Mouse (Mus musculus): ENCODE measurements around the gene Cela2a. TPM values are rescaled to one million over a fixed set of nuclear protein-coding genes. Genes with fewer than 3 reads are reported as not detected.

Gene Cela2a
- polyA plus RNA-seq, 1 experiment from 2014 or later: not detected

DNA sequence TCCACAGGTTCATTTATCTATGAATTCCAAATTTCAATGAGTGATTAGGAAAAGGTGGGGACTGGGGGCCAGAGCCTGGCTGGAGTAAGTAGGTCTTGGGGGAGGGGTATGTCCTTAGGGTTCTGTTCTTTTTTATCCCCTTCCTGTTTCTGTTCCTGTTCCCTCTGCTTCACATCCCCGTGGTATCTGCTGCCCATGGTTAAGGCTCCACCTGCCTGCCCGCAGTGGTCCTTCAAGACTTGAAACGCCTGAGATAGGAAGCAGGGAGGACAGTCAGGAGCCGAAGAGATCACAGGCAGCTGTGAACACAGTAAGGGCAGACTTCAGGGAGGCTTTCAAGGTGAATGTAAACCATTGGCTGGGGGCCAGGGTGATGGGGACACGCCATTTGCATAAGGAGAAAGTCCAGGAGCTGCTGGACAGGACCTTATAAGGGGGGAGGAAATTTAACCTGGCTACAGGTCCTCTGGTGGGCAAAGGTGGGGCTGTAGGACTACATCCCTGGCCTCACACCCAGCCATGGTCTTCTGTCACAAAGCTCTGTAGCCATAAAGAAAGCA lies 8.7 kb upstream of the Cela2a start:
- no peak; the same call in 1 of the 2 replicates for ATAC-seq (replicated peaks; ENCODE audit: insufficient number of reproducible peaks, low FRiP score, low TSS enrichment)
- no peaks in the 10 kb centered on the region for H3K27me3 ChIP-seq (ENCODE audit: control insufficient read depth, insufficient read depth, low read length)
- H3K9ac ChIP-seq (ENCODE audit: low read depth, low read length): no peak overlapping the region
- H3K27ac ChIP-seq (ENCODE audit: low read depth, low read length): no peak overlapping the region
- 59% methylated on average over 5 of the region's 5 CpGs for WGBS (ENCODE audit: insufficient replicate concordance)
- H3K4me1 ChIP-seq (ENCODE audit: control insufficient read depth, insufficient read depth, low read length): no peaks in the 10 kb centered on the region
- H3K9me3 ChIP-seq (replicated peaks; ENCODE audit: control insufficient read depth, low read length): no peaks in the 10 kb centered on the region
- H3K4me2 ChIP-seq: no peak overlapping the region
- no peaks in the 10 kb centered on the region for H3K36me3 ChIP-seq (ENCODE audit: control insufficient read depth, insufficient read depth, low read length)
- H3K4me3 ChIP-seq (ENCODE audit: low read depth, low read length): no peak overlapping the region

DNA sequence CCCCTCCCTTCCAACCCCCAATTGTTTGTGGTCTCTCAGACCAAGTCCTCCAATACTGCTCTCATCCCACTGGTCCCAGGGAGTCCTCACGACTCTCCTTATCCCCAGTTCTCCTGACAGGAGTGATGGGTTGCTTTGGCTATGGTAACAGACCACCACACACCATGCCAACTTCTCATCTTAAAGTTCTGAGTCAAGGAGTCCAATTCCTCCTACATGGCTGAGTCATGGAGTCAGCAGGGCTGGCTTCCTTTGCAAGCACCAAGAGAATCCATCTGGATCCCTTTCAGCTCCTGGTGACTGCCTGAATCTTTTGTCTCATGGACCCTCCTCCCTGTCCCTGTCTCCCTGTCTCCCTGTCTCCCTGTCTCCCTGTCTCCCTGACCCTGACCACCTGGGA lies 8.0 kb upstream of the Cela2a start:
- Histone ChIP-seq H3K27ac (ENCODE audit: low read depth, low read length) (no peak overlapping the region), H3K27me3 (ENCODE audit: control insufficient read depth, insufficient read depth, low read length) (no peaks in the 10 kb centered on the region), H3K4me2 (no peak overlapping the region), H3K36me3 (ENCODE audit: control insufficient read depth, insufficient read depth, low read length) (no peaks in the 10 kb centered on the region), H3K9me3 (replicated peaks; ENCODE audit: control insufficient read depth, low read length) (no peaks in the 10 kb centered on the region), H3K9ac (ENCODE audit: low read depth, low read length) (no peak overlapping the region), H3K4me3 (ENCODE audit: low read depth, low read length) (no peak overlapping the region), H3K4me1 (ENCODE audit: control insufficient read depth, insufficient read depth, low read length) (no peaks in the 10 kb centered on the region)
- WGBS (ENCODE audit: insufficient replicate concordance): 48% methylated on average over 1 of the region's 1 CpGs
- ATAC-seq (replicated peaks; ENCODE audit: insufficient number of reproducible peaks, low FRiP score, low TSS enrichment): no peak

DNA sequence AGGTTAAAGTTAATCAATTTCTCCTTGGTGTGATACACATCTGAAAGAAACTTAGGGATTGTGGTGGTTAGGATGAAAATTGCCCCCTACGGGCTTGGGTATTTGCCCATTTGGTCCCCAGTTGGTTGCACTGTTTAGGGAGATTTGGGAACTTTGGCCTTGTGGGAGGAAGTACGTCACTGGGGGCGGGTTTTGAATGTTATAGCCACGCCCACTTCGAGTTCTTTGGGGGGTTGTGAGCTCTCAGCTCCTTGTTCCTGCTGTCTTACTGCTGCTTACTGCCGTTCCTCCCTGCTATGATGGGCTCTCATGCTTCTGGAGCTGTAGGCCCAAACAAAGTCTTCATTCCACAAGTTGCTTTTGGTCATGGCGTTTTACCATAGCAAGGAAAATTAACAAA lies 5.4 kb upstream of the Cela2a start:
- no peak overlapping the region for H3K27ac ChIP-seq (ENCODE audit: low read depth, low read length)
- H3K4me3 ChIP-seq (ENCODE audit: low read depth, low read length): no peak overlapping the region
- no peaks in the 10 kb centered on the region for H3K36me3 ChIP-seq (ENCODE audit: control insufficient read depth, insufficient read depth, low read length)
- no peaks in the 10 kb centered on the region for H3K4me1 ChIP-seq (ENCODE audit: control insufficient read depth, insufficient read depth, low read length)
- no peak overlapping the region for H3K9ac ChIP-seq (ENCODE audit: low read depth, low read length)
- no peaks in the 10 kb centered on the region for H3K27me3 ChIP-seq (ENCODE audit: control insufficient read depth, insufficient read depth, low read length)
- no peak overlapping the region for H3K4me2 ChIP-seq
- no peak for ATAC-seq (replicated peaks; ENCODE audit: insufficient number of reproducible peaks, low FRiP score, low TSS enrichment)
- 70% methylated on average over 7 of the region's 7 CpGs for WGBS (ENCODE audit: insufficient replicate concordance)
- no peaks in the 10 kb centered on the region for H3K9me3 ChIP-seq (replicated peaks; ENCODE audit: control insufficient read depth, low read length)

DNA sequence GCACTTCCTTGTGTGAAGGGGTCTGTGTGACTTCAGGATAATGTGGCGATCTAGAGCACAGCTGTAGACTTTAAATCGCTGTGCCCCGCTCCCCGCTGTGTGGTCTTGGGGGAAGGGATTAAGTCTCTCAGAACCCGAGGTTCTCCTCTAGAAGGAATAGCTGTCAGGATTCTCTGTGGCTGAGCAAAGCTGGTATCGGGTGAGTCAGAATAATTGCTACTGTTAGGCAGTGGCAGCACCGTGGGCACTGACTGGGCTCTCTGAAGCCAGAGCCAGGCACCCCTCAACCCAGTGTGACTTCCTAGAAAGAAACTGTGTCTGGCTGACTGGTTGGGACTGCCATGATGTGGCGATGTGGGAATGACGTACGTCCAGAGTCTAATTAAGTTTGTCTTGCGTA lies 4.4 kb upstream of the Cela2a start:
- H3K9ac ChIP-seq (ENCODE audit: low read depth, low read length): no peak overlapping the region
- H3K4me2 ChIP-seq: no peak overlapping the region
- H3K36me3 ChIP-seq (ENCODE audit: control insufficient read depth, insufficient read depth, low read length): no peaks in the 10 kb centered on the region
- H3K27ac ChIP-seq (ENCODE audit: low read depth, low read length): no peak overlapping the region
- ATAC-seq (replicated peaks; ENCODE audit: insufficient number of reproducible peaks, low FRiP score, low TSS enrichment): no peak
- no peaks in the 10 kb centered on the region for H3K27me3 ChIP-seq (ENCODE audit: control insufficient read depth, insufficient read depth, low read length)
- WGBS (ENCODE audit: insufficient replicate concordance): 58% methylated on average over 11 of the region's 11 CpGs
- no peak overlapping the region for H3K4me3 ChIP-seq (ENCODE audit: low read depth, low read length)
- H3K4me1 ChIP-seq (ENCODE audit: control insufficient read depth, insufficient read depth, low read length): no peaks in the 10 kb centered on the region
- no peaks in the 10 kb centered on the region for H3K9me3 ChIP-seq (replicated peaks; ENCODE audit: control insufficient read depth, low read length)

DNA sequence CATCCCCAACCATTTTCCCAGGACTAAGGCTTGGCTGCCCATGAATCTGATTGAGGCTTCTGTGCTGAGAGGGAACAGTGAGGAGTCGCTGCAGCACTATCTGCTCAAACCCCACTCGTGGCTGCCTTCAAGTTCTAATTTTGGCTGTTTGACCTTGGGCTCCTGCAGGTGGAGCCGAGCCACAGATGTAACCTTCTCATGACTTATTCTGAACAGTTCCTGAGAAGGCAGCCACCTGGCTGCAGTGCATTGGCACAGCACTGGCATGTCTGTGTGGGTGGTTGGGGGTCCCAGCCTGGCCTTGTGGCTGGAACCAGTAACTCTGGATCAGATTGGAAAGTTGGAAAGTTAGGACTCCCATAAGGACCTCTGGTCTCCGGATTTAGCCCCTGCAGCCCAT lies 2.2 kb upstream of the Cela2a start:
- WGBS (ENCODE audit: insufficient replicate concordance): 42% methylated on average over 4 of the region's 4 CpGs

DNA sequence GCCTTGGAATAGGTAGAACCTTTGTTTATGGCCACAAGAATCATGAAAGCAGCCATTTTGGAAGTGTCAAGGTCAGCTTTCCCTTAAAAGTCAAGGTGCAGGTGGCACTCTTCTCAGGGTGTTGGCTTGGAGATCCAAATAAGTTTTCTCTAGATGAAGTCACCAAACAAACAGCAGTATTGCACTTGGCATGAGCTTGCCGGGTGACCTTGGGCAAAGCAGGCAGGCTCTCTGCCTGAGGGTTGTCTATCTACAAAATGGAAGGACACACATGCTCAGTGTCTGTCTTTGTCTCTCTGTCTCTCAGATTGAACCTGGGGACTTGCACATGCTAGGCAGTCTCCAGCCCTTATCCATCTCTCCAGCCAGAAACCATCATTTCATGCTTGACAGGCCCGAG lies 1.4 kb upstream of the Cela2a start:
- Histone ChIP-seq H3K4me3 (ENCODE audit: low read depth, low read length) (no peak overlapping the region), H3K9me3 (replicated peaks; ENCODE audit: control insufficient read depth, low read length) (no peaks in the 10 kb centered on the region), H3K36me3 (ENCODE audit: control insufficient read depth, insufficient read depth, low read length) (no peaks in the 10 kb centered on the region), H3K27me3 (ENCODE audit: control insufficient read depth, insufficient read depth, low read length) (no peaks in the 10 kb centered on the region), H3K4me1 (ENCODE audit: control insufficient read depth, insufficient read depth, low read length) (no peaks in the 10 kb centered on the region), H3K9ac (ENCODE audit: low read depth, low read length) (no peak overlapping the region), H3K27ac (ENCODE audit: low read depth, low read length) (no peak overlapping the region), H3K4me2 (no peak overlapping the region)
- 80% methylated on average over 2 of the region's 2 CpGs for WGBS (ENCODE audit: insufficient replicate concordance)
- no peak for ATAC-seq (replicated peaks; ENCODE audit: insufficient number of reproducible peaks, low FRiP score, low TSS enrichment)

More for the DNA sequence above, 2.2 kb upstream of the Cela2a start:
- H3K4me2 ChIP-seq: no peak overlapping the region
- ATAC-seq (replicated peaks; ENCODE audit: insufficient number of reproducible peaks, low FRiP score, low TSS enrichment): no peak
- H3K27me3 ChIP-seq (ENCODE audit: control insufficient read depth, insufficient read depth, low read length): no peaks in the 10 kb centered on the region
- no peak overlapping the region for H3K9ac ChIP-seq (ENCODE audit: low read depth, low read length)
- no peaks in the 10 kb centered on the region for H3K36me3 ChIP-seq (ENCODE audit: control insufficient read depth, insufficient read depth, low read length)
- H3K27ac ChIP-seq (ENCODE audit: low read depth, low read length): no peak overlapping the region
- no peaks in the 10 kb centered on the region for H3K4me1 ChIP-seq (ENCODE audit: control insufficient read depth, insufficient read depth, low read length)
- no peak overlapping the region for H3K4me3 ChIP-seq (ENCODE audit: low read depth, low read length)
- H3K9me3 ChIP-seq (replicated peaks; ENCODE audit: control insufficient read depth, low read length): no peaks in the 10 kb centered on the region

DNA sequence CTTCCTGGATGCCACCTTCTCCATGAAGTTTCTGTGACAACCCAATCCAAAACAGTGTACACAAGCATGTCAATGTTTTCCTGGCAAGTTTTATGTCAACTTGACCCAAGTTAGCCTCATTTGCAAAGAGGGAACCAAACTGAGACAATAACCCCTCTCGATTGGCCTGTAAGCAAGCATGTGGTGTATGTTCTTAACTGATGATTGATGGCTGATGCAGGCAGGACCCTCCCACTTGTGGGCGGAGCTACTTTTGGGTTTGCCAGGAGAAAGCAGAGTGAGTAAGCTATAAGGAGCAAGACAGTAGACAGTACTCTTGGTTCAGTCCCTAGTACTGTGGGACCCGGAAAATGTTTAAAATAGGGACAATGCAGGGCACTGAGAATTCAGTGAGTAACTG lies 3.0 kb downstream of the Cela2a start:
- no peaks in the 10 kb centered on the region for H3K9me3 ChIP-seq (replicated peaks; ENCODE audit: control insufficient read depth, low read length)
- H3K9ac ChIP-seq (ENCODE audit: low read depth, low read length): no peak overlapping the region
- no peak overlapping the region for H3K27ac ChIP-seq (ENCODE audit: low read depth, low read length)
- no peak overlapping the region for H3K4me3 ChIP-seq (ENCODE audit: low read depth, low read length)
- ATAC-seq (replicated peaks; ENCODE audit: insufficient number of reproducible peaks, low FRiP score, low TSS enrichment): no peak
- no peak overlapping the region for H3K4me2 ChIP-seq
- H3K36me3 ChIP-seq (ENCODE audit: control insufficient read depth, insufficient read depth, low read length): no peaks in the 10 kb centered on the region
- no peaks in the 10 kb centered on the region for H3K4me1 ChIP-seq (ENCODE audit: control insufficient read depth, insufficient read depth, low read length)
- WGBS (ENCODE audit: insufficient replicate concordance): 44% methylated on average over 3 of the region's 3 CpGs
- H3K27me3 ChIP-seq (ENCODE audit: control insufficient read depth, insufficient read depth, low read length): no peaks in the 10 kb centered on the region

DNA sequence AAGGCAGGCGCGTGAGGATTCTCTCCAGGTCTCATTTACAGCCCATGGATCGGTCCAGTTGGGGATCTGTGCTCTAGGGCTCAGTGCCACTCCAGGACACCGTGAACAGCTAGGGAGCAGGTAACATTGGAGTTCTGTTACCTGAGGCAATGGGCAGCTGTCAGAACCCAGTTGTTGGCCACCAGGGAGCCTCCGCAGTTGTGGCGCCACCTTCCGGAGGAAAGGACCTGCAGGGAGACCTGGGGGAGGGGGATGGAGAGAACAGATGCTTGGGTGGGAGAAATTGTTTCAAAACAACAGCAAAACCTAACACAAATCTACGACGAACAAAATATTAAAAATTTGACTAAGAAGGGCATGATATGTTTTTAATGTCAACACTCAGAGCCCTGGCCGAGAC lies 3.9 kb downstream of the Cela2a start:
- Histone ChIP-seq H3K9ac (ENCODE audit: low read depth, low read length) (no peak overlapping the region), H3K27ac (ENCODE audit: low read depth, low read length) (no peak overlapping the region), H3K4me1 (ENCODE audit: control insufficient read depth, insufficient read depth, low read length) (no peaks in the 10 kb centered on the region), H3K4me3 (ENCODE audit: low read depth, low read length) (no peak overlapping the region), H3K36me3 (ENCODE audit: control insufficient read depth, insufficient read depth, low read length) (no peaks in the 10 kb centered on the region), H3K4me2 (no peak overlapping the region), H3K9me3 (replicated peaks; ENCODE audit: control insufficient read depth, low read length) (no peaks in the 10 kb centered on the region), H3K27me3 (ENCODE audit: control insufficient read depth, insufficient read depth, low read length) (no peaks in the 10 kb centered on the region)
- WGBS (ENCODE audit: insufficient replicate concordance): 61% methylated on average over 10 of the region's 10 CpGs
- ATAC-seq (replicated peaks; ENCODE audit: insufficient number of reproducible peaks, low FRiP score, low TSS enrichment): no peak

DNA sequence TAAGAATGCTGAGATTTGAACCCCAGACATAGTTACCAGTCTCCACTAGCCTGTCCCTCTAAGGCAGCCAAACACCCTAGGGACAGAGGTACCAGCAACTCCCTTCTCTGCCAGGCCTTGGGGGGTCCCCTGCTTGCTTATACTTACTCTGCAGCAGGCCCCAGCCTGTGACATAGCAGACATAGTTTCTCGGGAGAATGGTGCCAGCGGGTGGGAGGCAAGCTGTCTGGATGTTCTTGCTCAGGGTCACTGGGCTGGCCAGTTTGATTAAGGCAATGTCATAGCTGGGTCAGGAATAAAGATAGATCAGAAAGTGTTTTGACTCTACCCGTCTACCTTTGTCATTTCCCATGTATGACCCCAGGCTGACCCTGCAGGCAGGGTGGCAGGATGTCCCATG lies 4.8 kb downstream of the Cela2a start:
- Histone ChIP-seq H3K4me2 (no peak overlapping the region), H3K9ac (ENCODE audit: low read depth, low read length) (no peak overlapping the region), H3K4me1 (ENCODE audit: control insufficient read depth, insufficient read depth, low read length) (no peaks in the 10 kb centered on the region), H3K27me3 (ENCODE audit: control insufficient read depth, insufficient read depth, low read length) (no peaks in the 10 kb centered on the region), H3K27ac (ENCODE audit: low read depth, low read length) (no peak overlapping the region), H3K9me3 (replicated peaks; ENCODE audit: control insufficient read depth, low read length) (no peaks in the 10 kb centered on the region), H3K4me3 (ENCODE audit: low read depth, low read length) (no peak overlapping the region), H3K36me3 (ENCODE audit: control insufficient read depth, insufficient read depth, low read length) (no peaks in the 10 kb centered on the region)
- ATAC-seq (replicated peaks; ENCODE audit: insufficient number of reproducible peaks, low FRiP score, low TSS enrichment): no peak
- WGBS (ENCODE audit: insufficient replicate concordance): 39% methylated on average over 3 of the region's 3 CpGs

Data from heart, embryonic 11.5 days (tissue).